Mouse (Mus musculus) embryonic facial prominence, embryonic 11.5 days (tissue): ENCODE measurements around the gene Nkiras2. TPM values are rescaled to one million over a fixed set of nuclear protein-coding genes. Genes with fewer than 3 reads are reported as not detected.

Experiments used
- ATAC-seq: fragments of 200-750 bp; cut with Nextera tagmentation; replicated peaks from 2 replicates; pipeline ENCODE4 v1.8.0; 2017; ENCODE audit warnings: low read depth; ENCODE audit not compliant: insufficient number of reproducible peaks, low FRiP score, low TSS enrichment
- DNase-seq: peaks from one replicate; pipeline ENCODE4 v3.0.0-alpha.2; 2015; ENCODE audit warnings: low spot score
- H3K27ac ChIP-seq: fragments of 300-500 bp; sonication (generic); replicated peaks from 2 replicates; pipeline ENCODE4 v1.5.1; 2014; ENCODE audit warnings: mild to moderate bottlenecking, low read depth, low read length, control low read depth
- H3K27me3 ChIP-seq: fragments of 300-500 bp; sonication (generic); 2 replicates; pipeline ENCODE4 v1.6.1; 2014; ENCODE audit warnings: mild to moderate bottlenecking, low read length, moderate library complexity, mixed read lengths; ENCODE audit not compliant: control insufficient read depth, insufficient read depth
- H3K36me3 ChIP-seq: fragments of 300-500 bp; sonication (generic); replicated peaks from 2 replicates; pipeline ENCODE4 v1.6.1; 2014; ENCODE audit warnings: low read depth, mild to moderate bottlenecking, low read length, moderate library complexity, mixed read lengths; ENCODE audit not compliant: control insufficient read depth, insufficient read depth
- H3K4me1 ChIP-seq: fragments of 300-500 bp; sonication (generic); 2 replicates; pipeline ENCODE4 v1.6.1; 2014; ENCODE audit warnings: low read length, mixed read lengths; ENCODE audit not compliant: control insufficient read depth, insufficient read depth
- H3K4me2 ChIP-seq: fragments of 300-500 bp; sonication (generic); 2 replicates; pipeline ENCODE4 v1.6.1; 2014; ENCODE audit warnings: low read depth, mild to moderate bottlenecking, control low read depth, low read length, moderate library complexity
- H3K4me3 ChIP-seq: fragments of 300-500 bp; sonication (generic); 2 replicates; pipeline ENCODE4 v1.5.1; 2014; ENCODE audit warnings: low read depth, low read length, control low read depth
- H3K9ac ChIP-seq: fragments of 300-500 bp; sonication (generic); replicated peaks from 2 replicates; pipeline ENCODE4 v1.6.1; 2014; ENCODE audit warnings: mild to moderate bottlenecking, control low read depth, low read length
- H3K9me3 ChIP-seq: fragments of 300-500 bp; sonication (generic); replicated peaks from 2 replicates; pipeline ENCODE4 v1.6.1; 2016; ENCODE audit warnings: mild to moderate bottlenecking, low read length, inconsistent platforms, mixed read lengths; ENCODE audit not compliant: control insufficient read depth
- WGBS: fragments of 180-500 bp; shearing (Covaris S2); extraction: QIAGEN DNeasy Blood & Tissue Kit; methylation state at CpG from one replicate; pipeline ENCODE4 v1.1.7; 2014; 5-methylcytosine and 5-hydroxymethylcytosine counted together
- polyA plus RNA-seq: library from polyadenylated mRNA; unstranded; fragments of >200 nt; fragmentation: Nextera tagmentation; extraction: Ambion mirVana; gene quantifications from 2 replicates; pipeline ENCODE4 v1.2.1, GENCODE M21; 2014

The Nkiras2 gene
- polyA plus RNA-seq, 1 experiment from 2014 or later, result 79.5 TPM

- WGBS, result 92% methylated on average over 8 of the region's 8 CpGs
- no peak overlapping the region for H3K9ac ChIP-seq
Observed at GRCm38 (mm10) chr11:100603813-100604212, 15.2 kb upstream of the Nkiras2 start.

GRCm38 (mm10) chr11:100604321-100605005 lies 14.6 kb upstream of the Nkiras2 start:
- H3K9me3 ChIP-seq, result no peaks in the 10 kb centered on the region
- H3K4me2 ChIP-seq, result no peak overlapping the region
- no peaks in the 10 kb centered on the region for H3K4me1 ChIP-seq
- H3K27me3 ChIP-seq, result no peaks in the 10 kb centered on the region
- ATAC-seq (no peak), DNase-seq (no peak)
- no peak overlapping the region for H3K4me3 ChIP-seq
- H3K27ac ChIP-seq, result no peak overlapping the region
- no peaks in the 10 kb centered on the region; the same call in 1 of the 2 replicates for H3K36me3 ChIP-seq
- 91% methylated on average over 4 of the region's 4 CpGs for WGBS
- no peak overlapping the region for H3K9ac ChIP-seq

More at GRCm38 (mm10) chr11:100603813-100604212, 15.2 kb upstream of the Nkiras2 start:
- H3K9me3 ChIP-seq, result no peaks in the 10 kb centered on the region
- DNase-seq (no peak), ATAC-seq (no peak)
- H3K36me3 ChIP-seq, result peaks cover 5% of the 10 kb centered on the region
- H3K4me1 ChIP-seq, result no peaks in the 10 kb centered on the region
- H3K4me2 ChIP-seq, result no peak overlapping the region
- H3K27ac ChIP-seq, result no peak overlapping the region
- H3K27me3 ChIP-seq, result no peaks in the 10 kb centered on the region
- H3K4me3 ChIP-seq, result no peak overlapping the region

- WGBS, result 92% methylated on average over 10 of the region's 10 CpGs
- Histone ChIP-seq H3K36me3 (no peaks in the 10 kb centered on the region; the same call in 1 of the 2 replicates), H3K27me3 (no peaks in the 10 kb centered on the region)
Observed at GRCm38 (mm10) chr11:100605451-100605850, 13.6 kb upstream of the Nkiras2 start.

GRCm38 (mm10) chr11:100607121-100607520 lies 11.9 kb upstream of the Nkiras2 start:
- DNase-seq (no peak), ATAC-seq (no peak)
- Histone ChIP-seq H3K27ac (no peak overlapping the region), H3K9me3 (no peaks in the 10 kb centered on the region), H3K4me3 (no peak overlapping the region), H3K27me3 (no peaks in the 10 kb centered on the region), H3K4me1 (no peaks in the 10 kb centered on the region), H3K4me2 (no peak overlapping the region), H3K36me3 (no peaks in the 10 kb centered on the region; the same call in 1 of the 2 replicates), H3K9ac (no peak overlapping the region)
- WGBS, result 96% methylated on average over 6 of the region's 6 CpGs

More at GRCm38 (mm10) chr11:100605451-100605850, 13.6 kb upstream of the Nkiras2 start:
- Histone ChIP-seq H3K9me3 (no peaks in the 10 kb centered on the region), H3K4me2 (no peak overlapping the region), H3K9ac (no peak overlapping the region), H3K27ac (no peak overlapping the region), H3K4me1 (no peaks in the 10 kb centered on the region), H3K4me3 (no peak overlapping the region)
- DNase-seq (no peak), ATAC-seq (no peak)

- Histone ChIP-seq H3K4me3 (no peak overlapping the region), H3K4me2 (no peak overlapping the region), H3K9ac (no peak overlapping the region), H3K4me1 (no peaks in the 10 kb centered on the region), H3K36me3 (no peaks in the 10 kb centered on the region), H3K27me3 (no peaks in the 10 kb centered on the region), H3K9me3 (no peaks in the 10 kb centered on the region), H3K27ac (no peak overlapping the region)
- no peak for DNase-seq
- 77% methylated on average over 4 of the region's 4 CpGs for WGBS
- no peak for ATAC-seq
Observed at GRCm38 (mm10) chr11:100608796-100609195, 10.2 kb upstream of the Nkiras2 start.

GRCm38 (mm10) chr11:100609355-100609996 lies 9.6 kb upstream of the Nkiras2 start:
- Histone ChIP-seq H3K9ac (no peak overlapping the region), H3K27me3 (no peaks in the 10 kb centered on the region), H3K27ac (no peak overlapping the region), H3K9me3 (no peaks in the 10 kb centered on the region), H3K4me1 (no peaks in the 10 kb centered on the region), H3K4me2 (no peak overlapping the region), H3K4me3 (no peak overlapping the region), H3K36me3 (no peaks in the 10 kb centered on the region)
- 93% methylated on average over 5 of the region's 5 CpGs for WGBS
- DNase-seq (no peak), ATAC-seq (no peak)

- Histone ChIP-seq H3K27ac (no peak overlapping the region), H3K4me1 (no peaks in the 10 kb centered on the region), H3K9ac (no peak overlapping the region), H3K27me3 (no peaks in the 10 kb centered on the region), H3K9me3 (no peaks in the 10 kb centered on the region), H3K4me2 (no peak overlapping the region), H3K4me3 (no peak overlapping the region), H3K36me3 (no peaks in the 10 kb centered on the region)
- DNase-seq, result no peak
- ATAC-seq, result no peak
- WGBS, result 87% methylated on average over 9 of the region's 9 CpGs
Observed at GRCm38 (mm10) chr11:100609997-100610680, 8.9 kb upstream of the Nkiras2 start.

GRCm38 (mm10) chr11:100611627-100612026 lies 7.4 kb upstream of the Nkiras2 start:
- H3K27ac ChIP-seq, result no peak overlapping the region
- DNase-seq, result no peak
- H3K36me3 ChIP-seq, result no peaks in the 10 kb centered on the region
- no peaks in the 10 kb centered on the region for H3K27me3 ChIP-seq
- H3K9me3 ChIP-seq, result no peaks in the 10 kb centered on the region
- ATAC-seq, result no peak
- WGBS, result 87% methylated on average over 6 of the region's 6 CpGs
- no peak overlapping the region for H3K4me3 ChIP-seq
- no peaks in the 10 kb centered on the region for H3K4me1 ChIP-seq
- H3K4me2 ChIP-seq, result no peak overlapping the region
- no peak overlapping the region for H3K9ac ChIP-seq
